Mouse (Mus musculus) kidney, adult 10 weeks (tissue): ENCODE results near the gene Gm20738. TPM values are rescaled to one million over a fixed set of nuclear protein-coding genes. Genes with fewer than 3 reads are reported as not detected.

Experiments
- polyA plus RNA-seq: library from polyadenylated mRNA; stranded (reverse); fragments of 350-450 nt; fragmentation: Illumina TruSeq; extraction: RNeasy Lipid Tissue Mini Kit (QIAGEN cat#74804); gene quantifications from one replicate; pipeline ENCODE4 v1.2.3, GENCODE M21; 2014; ENCODE audit warnings: low read depth, low replicate concordance

The Gm20738 gene
- polyA plus RNA-seq = not detected

DNA sequence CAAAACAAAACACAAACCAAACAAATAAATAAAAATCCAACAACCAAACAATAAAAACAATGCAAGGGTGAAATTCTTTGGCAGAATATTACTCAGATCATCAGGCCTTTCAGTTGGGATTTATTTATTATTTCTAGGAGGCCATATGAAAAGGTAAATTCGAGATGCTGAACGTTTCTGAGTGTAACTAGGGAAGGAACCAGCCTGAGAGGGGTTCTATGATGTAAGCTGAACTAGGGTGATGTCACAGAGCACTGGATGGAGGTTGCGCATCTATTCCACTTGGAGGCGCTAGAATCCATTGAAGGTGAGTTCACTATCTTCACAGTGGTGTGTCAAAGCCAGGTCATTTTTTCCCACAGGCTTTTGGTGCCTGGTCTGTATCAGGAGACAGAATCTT is at the start of gene Gm20738:
Gm20738 (plus strand) TSS at position 301 of the 400 bp plus-strand sequence.

